In the genomic region with DNA sequence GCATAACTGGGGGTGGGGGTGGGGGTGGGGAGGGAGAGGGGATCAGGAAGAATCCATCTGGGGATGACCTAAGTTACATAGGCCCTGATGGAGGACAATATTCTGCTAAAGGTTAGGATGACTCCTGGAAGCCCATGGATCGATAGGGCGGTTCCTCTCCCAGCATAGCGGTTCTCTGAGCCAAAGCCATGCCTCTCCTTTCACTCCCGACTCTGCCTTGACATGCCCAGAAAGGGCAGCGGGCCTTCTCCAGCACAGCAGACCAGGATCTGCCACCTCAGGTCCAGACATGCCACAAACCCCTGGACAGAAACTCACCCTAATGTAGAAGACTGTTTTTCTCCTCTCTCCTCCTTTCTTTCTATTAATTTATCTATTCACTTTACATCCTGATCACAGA, we compare ENCODE assay signal across 30 mouse cellular contexts. TPM values are rescaled to one million over a fixed set of nuclear protein-coding genes. Genes with fewer than 3 reads are reported as not detected.
"Had no signal": no experiment of that assay in that cellular context is flagged by ENCODE, and none has a peak within 500 bp of the region (broad histone marks: within the 10 kb centered on the region; RNA-seq: fewer than 3 reads in every experiment).

No protein-coding gene starts in this region.

- H3K9ac ChIP-seq: embryonic facial prominence, embryonic 12.5 days; embryonic facial prominence, embryonic 13.5 days; embryonic facial prominence, embryonic 15.5 days; forebrain, embryonic 12.5 days; forebrain, embryonic 13.5 days; forebrain, embryonic 15.5 days; forebrain, postnatal 0 days had no signal

- H3K27ac ChIP-seq: embryonic facial prominence, embryonic 10.5 days; embryonic facial prominence, embryonic 12.5 days; embryonic facial prominence, embryonic 13.5 days; embryonic facial prominence, embryonic 15.5 days; forebrain, embryonic 10.5 days; forebrain, embryonic 12.5 days; forebrain, embryonic 15.5 days; gastrocnemius, adult 2 months had no signal

- H3K27me3 ChIP-seq: embryonic facial prominence, embryonic 12.5 days; embryonic facial prominence, embryonic 13.5 days; embryonic facial prominence, embryonic 15.5 days; forebrain, embryonic 12.5 days; forebrain, embryonic 13.5 days; forebrain, embryonic 15.5 days had no signal

- DNase-seq: cerebellum, adult 2 months; cerebellum, adult 8-10 months; cerebellum, adult 9-10 months; cerebellum, adult 9-11 months; cerebellum, postnatal 10 days; cerebellum, postnatal 14 days; cerebellum, postnatal 25 days; cerebellum, postnatal 36 days; embryo, embryonic 11 days; forebrain, postnatal 0 days; gastrocnemius, adult 2 months; gastrocnemius, postnatal 10 days; gastrocnemius, postnatal 14 days; gastrocnemius, postnatal 25 days; gastrocnemius, postnatal 36 days; heart, adult 11 months; heart, adult 18-20 months had no signal

- H3K4me2 ChIP-seq: embryonic facial prominence, embryonic 12.5 days; embryonic facial prominence, embryonic 13.5 days; embryonic facial prominence, embryonic 15.5 days; forebrain, embryonic 12.5 days; forebrain, embryonic 13.5 days; forebrain, embryonic 15.5 days had no signal

- ATAC-seq: forebrain, embryonic 13.5 days; forebrain, embryonic 14.5 days; forebrain, embryonic 15.5 days; forebrain, embryonic 16.5 days had no signal

- H3K4me3 ChIP-seq: embryonic facial prominence, embryonic 10.5 days; embryonic facial prominence, embryonic 12.5 days; embryonic facial prominence, embryonic 13.5 days; embryonic facial prominence, embryonic 15.5 days; erythroblast, embryonic 14.5 days; forebrain, embryonic 10.5 days; forebrain, embryonic 12.5 days; forebrain, embryonic 13.5 days; forebrain, embryonic 15.5 days; gastrocnemius, adult 2 months had no signal

- H3K36me3 ChIP-seq: embryonic facial prominence, embryonic 15.5 days; forebrain, embryonic 12.5 days; forebrain, embryonic 15.5 days had no signal

- H3K9me3 ChIP-seq: embryonic facial prominence, embryonic 15.5 days; forebrain, embryonic 13.5 days; forebrain, embryonic 15.5 days had no signal

RNA-seq across cellular contexts. Expression of a gene that starts 44.8 kb away (rescaled TPM):
- total RNA-seq: common myeloid progenitor, adult 5-6 weeks; granulocyte monocyte progenitor cell, adult 5-6 weeks had no signal
- polyA plus RNA-seq: erythroblast, embryonic 14.5 days had no signal
